Mouse (Mus musculus): ENCODE data around the gene Igdcc4. TPM values are rescaled to one million over a fixed set of nuclear protein-coding genes. Genes with fewer than 3 reads are reported as not detected.

Gene Igdcc4
- polyA plus RNA-seq, 1 experiment from 2014 or later, result 9.7 TPM

- Histone ChIP-seq H3K27ac (peak overlapping the region; percentile 98), H3K27me3 (no peaks in the 10 kb centered on the region), H3K4me2 (peak overlapping the region; percentile 87), H3K4me1 (replicated peaks) (peaks cover 65% of the 10 kb centered on the region), H3K9me3 (no peaks in the 10 kb centered on the region), H3K9ac (peak overlapping the region; percentile 97), H3K4me3 (peak overlapping the region; percentile 96), H3K36me3 (peaks cover 32% of the 10 kb centered on the region)
- no peak for ATAC-seq (ENCODE audit: low FRiP score)
- under 1% methylated on average over 8 of the region's 8 CpGs for WGBS
Measured at GRCm38 (mm10) chr9:65142399-65142798, 41.1 kb downstream of the Igdcc4 start.

- peak overlapping the region; percentile 27; the same call in 1 of the 2 replicates for H3K4me2 ChIP-seq
- no peak for ATAC-seq (ENCODE audit: low FRiP score)
- WGBS, result 26% methylated on average over 5 of the region's 5 CpGs
- H3K27me3 ChIP-seq, result no peaks in the 10 kb centered on the region
- peaks cover 72% of the 10 kb centered on the region for H3K4me1 ChIP-seq (replicated peaks)
- H3K9ac ChIP-seq, result 0 out of 2 replicates have a peak overlapping the region, but pooled peaks have one; percentile 43
- no peak overlapping the region for H3K4me3 ChIP-seq
- peaks cover 53% of the 10 kb centered on the region for H3K36me3 ChIP-seq
- peak overlapping the region; percentile 52 for H3K27ac ChIP-seq
- H3K9me3 ChIP-seq, result no peaks in the 10 kb centered on the region
Measured at GRCm38 (mm10) chr9:65146001-65146400, 44.7 kb downstream of the Igdcc4 start.

GRCm38 (mm10) chr9:65148507-65148906, 47.2 kb downstream of the Igdcc4 start:
- Histone ChIP-seq H3K36me3 (peaks cover 57% of the 10 kb centered on the region), H3K27me3 (no peaks in the 10 kb centered on the region), H3K27ac (no peak overlapping the region; the same call in 1 of the 2 replicates), H3K4me1 (replicated peaks) (peaks cover 72% of the 10 kb centered on the region), H3K9ac (no peak overlapping the region), H3K4me2 (no peak overlapping the region), H3K9me3 (no peaks in the 10 kb centered on the region), H3K4me3 (no peak overlapping the region)
- no peak for ATAC-seq (ENCODE audit: low FRiP score)
- 87% methylated on average over 7 of the region's 7 CpGs for WGBS

GRCm38 (mm10) chr9:65152711-65153330, 51.5 kb downstream of the Igdcc4 start:
- peak; percentile 31 for ATAC-seq (ENCODE audit: low FRiP score)
- H3K4me2 ChIP-seq, result 0 out of 2 replicates have a peak overlapping the region, but pooled peaks have one; percentile 4
- 25% methylated on average over 6 of the region's 6 CpGs for WGBS
- peaks cover 31% of the 10 kb centered on the region for H3K36me3 ChIP-seq
- H3K27me3 ChIP-seq, result no peaks in the 10 kb centered on the region
- peak overlapping the region; percentile 85 for H3K27ac ChIP-seq
- peaks cover 75% of the 10 kb centered on the region for H3K4me1 ChIP-seq (replicated peaks)
- peak overlapping the region; percentile 53 for H3K9ac ChIP-seq
- H3K4me3 ChIP-seq, result no peak overlapping the region
- no peaks in the 10 kb centered on the region for H3K9me3 ChIP-seq

GRCm38 (mm10) chr9:65153331-65153711, 52.0 kb downstream of the Igdcc4 start:
- Histone ChIP-seq H3K4me3 (no peak overlapping the region), H3K4me1 (replicated peaks) (peaks cover 75% of the 10 kb centered on the region), H3K27me3 (no peaks in the 10 kb centered on the region), H3K36me3 (peaks cover 28% of the 10 kb centered on the region), H3K9me3 (no peaks in the 10 kb centered on the region), H3K9ac (peak overlapping the region; percentile 53; the same call in 1 of the 2 replicates), H3K4me2 (0 out of 2 replicates have a peak overlapping the region, but pooled peaks have one; percentile 4), H3K27ac (peak overlapping the region; percentile 85)
- ATAC-seq (ENCODE audit: low FRiP score), result peak; percentile 49
- 7% methylated on average over 5 of the region's 5 CpGs for WGBS

GRCm38 (mm10) chr9:65154692-65155455, 53.6 kb downstream of the Igdcc4 start:
- Histone ChIP-seq H3K9ac (no peak overlapping the region), H3K9me3 (no peaks in the 10 kb centered on the region), H3K4me2 (no peak overlapping the region), H3K27ac (peak overlapping the region; percentile 85), H3K4me1 (replicated peaks) (peaks cover 73% of the 10 kb centered on the region), H3K36me3 (peaks cover 21% of the 10 kb centered on the region), H3K4me3 (no peak overlapping the region), H3K27me3 (no peaks in the 10 kb centered on the region)
- no peak for ATAC-seq (ENCODE audit: low FRiP score)
- 65% methylated on average over 9 of the region's 9 CpGs for WGBS

GRCm38 (mm10) chr9:65156604-65157003, 55.3 kb downstream of the Igdcc4 start:
- no peaks in the 10 kb centered on the region for H3K27me3 ChIP-seq
- peaks cover 82% of the 10 kb centered on the region for H3K4me1 ChIP-seq (replicated peaks)
- no peak overlapping the region; the same call in 1 of the 2 replicates for H3K4me3 ChIP-seq
- 0 out of 2 replicates have a peak, but pooled peaks have one; percentile 25 for ATAC-seq (ENCODE audit: low FRiP score)
- no peaks in the 10 kb centered on the region for H3K9me3 ChIP-seq
- peak overlapping the region; percentile 77 for H3K27ac ChIP-seq
- peak overlapping the region; percentile 23; the same call in 1 of the 2 replicates for H3K4me2 ChIP-seq
- peak overlapping the region; percentile 35 for H3K9ac ChIP-seq
- H3K36me3 ChIP-seq, result peaks cover 14% of the 10 kb centered on the region
- WGBS, result 4% methylated on average over 8 of the region's 8 CpGs

GRCm38 (mm10) chr9:65157631-65158030, 56.3 kb downstream of the Igdcc4 start:
- H3K4me3 ChIP-seq, result no peak overlapping the region
- H3K9me3 ChIP-seq, result no peaks in the 10 kb centered on the region
- H3K36me3 ChIP-seq, result peaks cover 10% of the 10 kb centered on the region
- H3K4me2 ChIP-seq, result no peak overlapping the region
- no peak overlapping the region for H3K9ac ChIP-seq
- H3K27me3 ChIP-seq, result no peaks in the 10 kb centered on the region
- H3K4me1 ChIP-seq (replicated peaks), result peaks cover 87% of the 10 kb centered on the region
- peak overlapping the region; percentile 77 for H3K27ac ChIP-seq
- no peak for ATAC-seq (ENCODE audit: low FRiP score)
- 34% methylated on average over 6 of the region's 6 CpGs for WGBS

- H3K27me3 ChIP-seq, result no peaks in the 10 kb centered on the region
- peak overlapping the region; percentile 86 for H3K27ac ChIP-seq
- H3K36me3 ChIP-seq, result no peaks in the 10 kb centered on the region
- peaks cover 69% of the 10 kb centered on the region for H3K4me1 ChIP-seq (replicated peaks)
- no peak overlapping the region for H3K4me2 ChIP-seq
- no peak for ATAC-seq (ENCODE audit: low FRiP score)
- H3K9me3 ChIP-seq, result no peaks in the 10 kb centered on the region
- WGBS, result 14% methylated on average over 4 of the region's 4 CpGs
- no peak overlapping the region for H3K4me3 ChIP-seq
- no peak overlapping the region for H3K9ac ChIP-seq
Measured at GRCm38 (mm10) chr9:65161188-65161587, 59.9 kb downstream of the Igdcc4 start.

- peaks cover 67% of the 10 kb centered on the region for H3K4me1 ChIP-seq (replicated peaks)
- ATAC-seq (ENCODE audit: low FRiP score), result no peak
- H3K27me3 ChIP-seq, result no peaks in the 10 kb centered on the region
- 11% methylated on average over 8 of the region's 8 CpGs for WGBS
- H3K4me3 ChIP-seq, result no peak overlapping the region
- 0 out of 2 replicates have a peak overlapping the region, but pooled peaks have one; percentile 67 for H3K9ac ChIP-seq
- H3K4me2 ChIP-seq, result peak overlapping the region; percentile 69
- peak overlapping the region; percentile 86 for H3K27ac ChIP-seq
- no peaks in the 10 kb centered on the region for H3K9me3 ChIP-seq
- no peaks in the 10 kb centered on the region for H3K36me3 ChIP-seq
Measured at GRCm38 (mm10) chr9:65161881-65162280, 60.6 kb downstream of the Igdcc4 start.

- Histone ChIP-seq H3K27ac (peak overlapping the region; percentile 86), H3K4me3 (peak overlapping the region; percentile 44), H3K27me3 (no peaks in the 10 kb centered on the region), H3K4me1 (replicated peaks) (peaks cover 65% of the 10 kb centered on the region), H3K9ac (peak overlapping the region; percentile 67), H3K36me3 (no peaks in the 10 kb centered on the region), H3K9me3 (no peaks in the 10 kb centered on the region), H3K4me2 (peak overlapping the region; percentile 69)
- under 1% methylated on average over 60 of the region's 69 CpGs for WGBS
- peak; percentile 86 for ATAC-seq (ENCODE audit: low FRiP score)
Measured at GRCm38 (mm10) chr9:65162711-65163639, 61.7 kb downstream of the Igdcc4 start.
